Mouse (Mus musculus) ES-CJ7 (cell line): ENCODE measurements around the gene Map2k5.

Experiments used
- DNase-seq: peaks from one replicate; pipeline ENCODE4 v3.0.0; 2011; ENCODE audit warnings: low read depth, low spot score

Map2k5 gene

DNA sequence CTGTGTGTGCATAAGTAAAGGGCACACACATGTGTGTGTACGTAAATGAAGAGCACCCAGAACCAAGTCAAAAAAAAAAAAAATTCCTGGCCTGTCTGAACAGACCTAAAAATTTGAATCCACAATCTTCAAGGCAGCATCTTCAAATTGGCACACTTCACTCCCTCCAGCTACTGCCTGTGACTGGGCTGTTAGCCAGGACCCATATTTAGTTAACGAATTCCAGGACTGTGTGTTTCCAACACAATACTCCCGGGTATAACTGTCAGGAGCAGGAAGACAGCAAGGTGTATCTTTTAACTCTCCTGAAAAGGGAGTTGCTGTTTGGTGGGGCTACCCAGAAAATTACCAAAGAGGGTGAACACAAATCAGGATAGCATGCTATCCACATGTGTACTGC, 118.9 kb downstream of the Map2k5 start:
- no peak for DNase-seq

GRCm38 (mm10) chr9:63257739-63258138, 120.0 kb downstream of the Map2k5 start:
- DNase-seq, result no peak

GRCm38 (mm10) chr9:63250841-63251626, 126.7 kb downstream of the Map2k5 start:
- no peak for DNase-seq

GRCm38 (mm10) chr9:63248095-63248787, 129.5 kb downstream of the Map2k5 start:
- no peak for DNase-seq

- DNase-seq, result no peak
Measured at GRCm38 (mm10) chr9:63246568-63247169, 131.0 kb downstream of the Map2k5 start.

GRCm38 (mm10) chr9:63241961-63242360, 135.7 kb downstream of the Map2k5 start:
- no peak for DNase-seq

GRCm38 (mm10) chr9:63241241-63241640, 136.5 kb downstream of the Map2k5 start:
- no peak for DNase-seq

- DNase-seq, result no peak
Measured at GRCm38 (mm10) chr9:63234356-63234755, 143.3 kb downstream of the Map2k5 start.

DNA sequence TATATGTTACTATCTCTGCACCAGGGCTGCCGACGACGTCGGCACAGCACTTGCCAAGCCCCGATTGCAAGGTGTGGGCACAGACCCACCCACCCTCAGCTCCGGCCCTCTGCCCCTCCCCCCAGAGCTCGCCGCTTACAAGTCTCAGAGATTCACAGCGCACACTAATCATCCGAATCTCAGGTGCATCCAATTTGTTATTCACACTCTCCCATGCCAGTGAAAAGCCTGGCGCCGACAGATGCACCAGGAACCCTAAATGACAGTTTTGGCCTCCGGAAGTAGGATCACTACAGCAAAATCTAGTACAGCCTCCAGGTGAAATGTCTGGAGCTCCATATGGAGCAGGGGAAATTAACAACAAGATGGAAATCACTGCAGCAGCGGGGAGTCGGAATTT, 147.4 kb downstream of the Map2k5 start:
- no peak for DNase-seq

- DNase-seq, result no peak
Measured at GRCm38 (mm10) chr9:63229124-63229523, 148.6 kb downstream of the Map2k5 start.

- no peak for DNase-seq
Measured at GRCm38 (mm10) chr9:63222161-63222560, 155.5 kb downstream of the Map2k5 start.

GRCm38 (mm10) chr9:63219851-63220250, 157.9 kb downstream of the Map2k5 start:
- DNase-seq, result no peak

GRCm38 (mm10) chr9:63215031-63215430, 162.7 kb downstream of the Map2k5 start:
- DNase-seq, result no peak

DNA sequence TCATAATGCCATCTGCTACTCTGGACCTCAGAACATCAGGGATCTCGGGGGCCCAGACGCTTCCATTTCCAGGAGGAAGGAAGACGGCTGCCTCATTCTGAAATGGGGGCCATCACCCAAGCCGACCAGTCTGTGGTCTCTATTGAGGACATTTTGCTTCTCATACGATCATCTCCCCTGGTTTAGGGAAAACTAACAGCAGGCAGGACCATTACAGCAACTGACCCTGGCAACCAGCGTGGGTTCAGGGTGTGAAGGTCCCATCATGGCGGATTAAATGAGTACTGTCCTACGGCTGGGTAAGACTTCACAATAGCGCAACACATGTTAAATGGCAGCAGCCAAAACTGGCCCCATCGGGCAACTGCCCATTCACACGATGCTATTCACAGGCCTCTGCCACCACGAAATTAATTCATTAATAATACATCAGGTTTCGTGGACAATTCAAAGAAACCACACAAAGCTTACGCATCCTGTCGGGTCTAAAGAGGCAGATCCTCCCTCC, 170.9 kb downstream of the Map2k5 start:
- no peak for DNase-seq

- DNase-seq, result no peak
Measured at GRCm38 (mm10) chr9:63203461-63203860, 174.2 kb downstream of the Map2k5 start.

DNA sequence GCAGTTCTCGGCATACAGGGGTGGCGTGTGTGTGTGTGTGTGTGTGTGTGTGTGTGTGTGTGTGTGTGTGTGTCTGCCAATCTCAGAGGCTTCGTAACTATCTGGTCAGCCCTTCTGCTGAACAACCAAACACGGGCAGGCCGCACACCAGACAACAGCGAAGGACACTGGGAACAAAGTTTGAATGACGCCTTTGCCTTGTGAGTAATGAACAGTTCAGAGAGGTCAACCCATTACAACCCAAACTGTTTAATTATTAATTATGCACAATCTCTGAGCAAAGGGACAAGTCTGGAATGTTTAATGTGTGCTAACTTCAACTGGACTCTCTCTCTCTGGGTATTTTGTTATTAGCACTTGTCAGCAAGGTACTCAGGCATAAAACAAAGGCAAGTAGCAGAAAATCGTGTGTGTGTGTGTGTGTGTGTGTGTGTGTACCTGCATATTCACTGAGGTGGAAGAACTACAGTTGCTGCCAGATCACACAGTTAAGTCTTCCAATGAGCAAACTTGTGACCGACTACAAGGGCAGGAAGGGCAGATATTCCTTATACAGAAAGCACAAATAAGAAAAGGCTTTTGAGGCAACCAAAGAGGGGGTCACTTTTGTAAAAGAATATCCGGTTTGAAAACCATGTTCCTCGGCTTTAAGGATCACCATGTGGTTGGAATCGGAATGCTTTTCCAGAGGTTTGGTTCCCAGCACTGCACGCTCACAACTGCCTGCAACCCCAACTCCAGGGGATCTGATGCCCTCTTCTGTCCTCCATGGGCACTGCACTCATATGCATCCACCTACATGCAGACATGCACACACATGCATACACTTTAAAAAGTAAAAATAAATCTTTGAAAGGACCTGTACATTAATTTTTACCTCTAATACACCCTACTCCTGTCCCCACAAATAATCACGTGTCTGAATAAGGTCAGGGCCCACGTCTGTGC, 176.1 kb downstream of the Map2k5 start:
- peak; percentile 28 for DNase-seq

- DNase-seq, result peak; percentile 22
Measured at GRCm38 (mm10) chr9:63197252-63197651, 180.4 kb downstream of the Map2k5 start.

DNA sequence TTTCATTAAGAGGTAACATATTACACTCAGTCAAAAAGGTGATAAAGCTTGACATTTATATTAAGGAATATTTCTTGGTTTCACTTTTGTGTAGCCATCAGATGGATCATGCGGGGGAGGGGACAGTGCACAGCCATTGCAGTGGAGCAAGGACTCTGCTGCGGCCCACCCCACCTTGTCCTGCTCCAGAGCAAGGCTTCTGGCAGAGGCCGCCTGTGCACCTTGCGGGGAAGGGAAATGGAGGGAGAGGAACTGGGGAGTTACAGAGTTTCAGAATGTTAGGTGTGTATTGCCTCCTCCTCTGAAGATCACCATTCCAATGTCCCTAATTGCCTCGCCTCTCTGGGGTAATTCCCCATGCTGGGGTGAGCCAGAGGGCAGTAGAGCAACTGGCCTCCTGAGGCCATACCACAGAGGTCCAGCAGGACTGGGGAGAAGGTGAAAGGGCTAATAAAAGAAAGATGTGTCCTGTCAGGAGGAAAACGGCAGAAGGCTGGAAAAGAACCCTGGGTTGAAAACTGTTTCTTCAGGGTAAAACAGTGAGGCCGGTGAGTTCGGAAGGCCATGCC, 181.5 kb downstream of the Map2k5 start:
- no peak for DNase-seq

DNA sequence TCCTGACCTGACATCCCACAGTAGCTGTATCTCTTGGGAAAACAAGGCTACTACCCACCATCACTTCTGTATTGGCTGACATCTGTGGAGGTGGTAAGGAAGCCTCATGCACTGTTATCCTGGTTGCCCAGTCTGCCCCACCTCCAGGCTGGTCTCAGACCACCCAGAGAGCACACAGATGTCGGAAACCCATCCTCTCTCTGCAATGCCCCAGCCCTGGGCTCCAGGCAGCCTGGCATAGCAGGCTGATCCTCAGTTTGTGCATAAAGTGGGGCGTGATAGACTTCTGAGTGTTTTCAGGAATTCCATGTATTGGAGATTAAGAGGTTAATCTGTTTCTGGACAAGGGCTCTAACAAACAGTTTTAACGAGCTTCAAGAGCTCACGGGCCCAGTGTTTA, 182.2 kb downstream of the Map2k5 start:
- DNase-seq, result no peak

DNA sequence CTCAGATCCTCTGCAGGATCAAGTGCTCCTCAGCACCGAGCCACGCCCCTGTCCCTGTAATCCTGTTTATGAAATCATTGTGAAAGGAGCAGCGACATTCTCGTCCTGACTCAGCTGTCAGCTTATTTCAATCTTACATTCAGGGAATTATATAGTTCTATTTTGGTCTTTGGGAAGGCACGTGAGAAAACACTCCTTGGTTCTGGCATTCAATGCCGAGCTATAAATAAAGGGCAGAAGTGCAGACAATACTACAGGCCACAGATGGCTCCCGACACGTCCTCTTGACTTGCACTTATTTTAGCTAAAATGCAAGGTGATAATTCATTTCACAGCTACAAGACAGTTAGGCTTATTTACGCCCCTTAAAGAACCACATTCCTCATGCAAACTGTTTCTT, 182.9 kb downstream of the Map2k5 start:
- no peak for DNase-seq

DNA sequence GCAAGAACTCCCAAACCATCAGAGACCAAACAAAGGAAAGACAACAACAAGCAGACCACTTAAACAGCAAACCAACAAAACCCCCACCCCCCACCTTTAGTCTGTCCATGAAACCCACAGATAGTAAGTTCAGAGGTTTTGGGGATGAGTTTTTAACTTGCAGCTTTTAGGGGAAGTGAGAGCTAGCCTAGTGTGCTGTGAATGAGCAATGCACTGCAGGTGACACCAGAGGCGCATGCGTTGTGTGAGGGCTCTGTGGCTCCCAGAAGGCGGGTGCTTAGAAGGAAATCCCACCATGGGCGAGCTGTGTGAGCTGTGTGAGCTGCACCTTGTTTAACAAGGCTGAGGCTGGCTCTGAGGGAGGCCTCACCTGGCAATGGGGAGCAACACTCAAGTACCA, 184.9 kb downstream of the Map2k5 start:
- no peak for DNase-seq
